ENCODE assay signal across 19 mouse cellular contexts in the genomic region with DNA sequence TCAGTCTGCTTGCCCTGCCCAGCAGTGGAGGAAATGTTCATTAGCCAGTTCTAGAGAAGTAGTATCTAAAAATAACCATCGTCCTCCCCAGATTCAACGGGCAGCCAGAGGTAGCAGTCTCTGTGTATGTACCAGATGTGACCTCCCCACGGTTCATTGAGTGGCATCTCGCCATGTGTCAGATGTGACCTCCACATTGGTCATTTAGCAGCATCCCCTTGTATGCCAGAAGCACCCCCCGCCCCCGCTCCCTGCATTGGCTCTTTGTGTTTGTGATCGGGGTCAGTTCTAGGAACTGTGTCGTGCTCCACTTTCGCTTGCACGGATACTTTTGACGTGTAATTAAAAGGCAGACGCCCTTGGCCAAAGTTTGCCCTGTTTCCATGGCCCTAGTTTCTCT.
DNase-seq lines count a peak whose midpoint lies in the region; TF ChIP-seq lines count a peak whose summit lies in the region.
"Had no signal": no experiment of that assay in that cellular context is flagged by ENCODE, and none has a peak within 500 bp of the region (broad histone marks: within the 10 kb centered on the region; RNA-seq: fewer than 3 reads in every experiment).

No protein-coding gene starts in this region.

- no peaks in the 10 kb centered on the region for H3K27me3 ChIP-seq in limb, embryonic 10.5 days (ENCODE audit: low read depth, poor library complexity, severe bottlenecking)
- H3K27me3 ChIP-seq: CH12.LX; embryonic facial prominence, embryonic 15.5 days; heart, embryonic 12.5 days; Patski had no signal

- H3K9me3 ChIP-seq in limb, embryonic 10.5 days (replicated peaks), result no peaks in the 10 kb centered on the region
- H3K9me3 ChIP-seq: embryonic facial prominence, embryonic 15.5 days; forebrain, embryonic 10.5 days; hindbrain, embryonic 10.5 days had no signal

- peak; percentile 89 for DNase-seq in heart, adult 11 months
- DNase-seq in heart, adult 18-20 months, result no peak
- DNase-seq in layer of hippocampus, adult 2 months (ENCODE audit: low spot score in 2 of 2), result peak in 1 of 2 experiments; percentile 8
- DNase-seq in layer of hippocampus, adult 18-20 months (ENCODE audit: low spot score in 2 of 2), result no peak
- DNase-seq in embryo, embryonic 11 days, result peak; percentile 5
- DNase-seq in retina, embryonic 14.5 days (ENCODE audit: low spot score), result peak; percentile 51
- no peak for DNase-seq in limb, embryonic 10.5 days (ENCODE audit: low spot score)
- DNase-seq: adrenal gland, postnatal 14 days; cerebellum, adult 11-12 months; cerebellum, adult 9-11 months; gastrocnemius, adult 2 months; gastrocnemius, postnatal 25 days had no signal

- no peak for TF ChIP-seq CTCF in layer of hippocampus, adult 2 months (conservative IDR thresholded peaks at IDR 0.05)

- no peaks in the 10 kb centered on the region for H3K4me1 ChIP-seq in limb, embryonic 10.5 days
- H3K4me1 ChIP-seq: embryonic facial prominence, embryonic 15.5 days; hindbrain, embryonic 10.5 days had no signal

- H3K27ac ChIP-seq in layer of hippocampus, adult 2 months, result peak overlapping the region; percentile 95; the same call in 1 of the 2 replicates
- H3K27ac ChIP-seq in limb, embryonic 10.5 days, result no peak overlapping the region
- H3K27ac ChIP-seq: embryonic facial prominence, embryonic 15.5 days; forebrain, embryonic 10.5 days; gastrocnemius, adult 2 months; hindbrain, embryonic 10.5 days had no signal

- 94% methylated on average over 12 of the region's 12 CpGs for WGBS in limb, embryonic 10.5 days

- peaks cover 3% of the 10 kb centered on the region; the same call in 1 of the 2 replicates for H3K36me3 ChIP-seq in limb, embryonic 10.5 days
- H3K36me3 ChIP-seq: embryonic facial prominence, embryonic 15.5 days had no signal

- H3K4me3 ChIP-seq in layer of hippocampus, adult 2 months, result no peak overlapping the region
- H3K4me3 ChIP-seq in limb, embryonic 10.5 days, result no peak overlapping the region
- H3K4me3 ChIP-seq: embryonic facial prominence, embryonic 15.5 days; erythroblast, embryonic 14.5 days; forebrain, embryonic 10.5 days; gastrocnemius, adult 2 months; heart, embryonic 12.5 days; hindbrain, embryonic 10.5 days had no signal

Comparison
In these comparisons a context has a peak if more than half of its experiments do, and no peak if none do; other contexts are left out.
1. DNase-seq: peak in heart, adult 11 months (single experiment), embryo, embryonic 11 days (single experiment) and retina, embryonic 14.5 days (single experiment); none in heart, adult 18-20 months (0 of 2), layer of hippocampus, adult 18-20 months (0 of 2) and limb, embryonic 10.5 days (single experiment).